ENCODE assay signal across 34 mouse cellular contexts in the genomic region with DNA sequence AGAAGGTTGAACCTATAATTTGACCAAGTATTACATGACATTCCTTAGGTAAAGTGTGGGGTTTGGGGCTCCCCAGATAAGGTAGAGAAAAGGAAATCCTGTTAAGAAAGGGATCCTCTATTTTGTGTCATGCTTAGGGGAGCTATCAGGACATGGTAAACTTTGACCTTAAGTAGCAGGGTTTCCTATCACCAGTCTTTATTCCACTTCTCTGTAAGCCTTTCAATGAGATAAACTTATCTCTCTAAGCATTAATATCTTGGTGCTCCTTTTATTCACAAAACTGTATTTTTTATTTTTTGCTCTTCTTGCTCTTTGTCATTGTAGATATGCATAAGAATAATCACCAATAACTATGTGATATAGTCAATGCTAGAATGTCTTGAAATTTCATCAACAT.
"Had no signal": no experiment of that assay in that cellular context is flagged by ENCODE, and none has a peak within 500 bp of the region (broad histone marks: within the 10 kb centered on the region; RNA-seq: fewer than 3 reads in every experiment).

No protein-coding gene starts in this region.

- H3K27me3 ChIP-seq: heart, embryonic 12.5 days; heart, embryonic 13.5 days; heart, embryonic 15.5 days; hindbrain, embryonic 12.5 days; hindbrain, embryonic 13.5 days; hindbrain, embryonic 15.5 days; intestine, embryonic 15.5 days; kidney, embryonic 15.5 days had no signal

- H3K27ac ChIP-seq: heart, embryonic 10.5 days; heart, embryonic 13.5 days; heart, embryonic 15.5 days; hindbrain, embryonic 10.5 days; hindbrain, embryonic 12.5 days; hindbrain, embryonic 13.5 days; hindbrain, embryonic 14.5 days; hindbrain, embryonic 15.5 days; hindbrain, postnatal 0 days; intestine, embryonic 15.5 days; kidney, embryonic 15.5 days; kidney, postnatal 0 days; layer of hippocampus, adult 2 months had no signal

- H3K9ac ChIP-seq: heart, embryonic 12.5 days; heart, embryonic 13.5 days; heart, embryonic 15.5 days; hindbrain, embryonic 12.5 days; hindbrain, embryonic 13.5 days; hindbrain, embryonic 14.5 days; hindbrain, embryonic 15.5 days; intestine, embryonic 15.5 days; kidney, embryonic 15.5 days had no signal

- H3K4me1 ChIP-seq: heart, embryonic 10.5 days; heart, embryonic 12.5 days; heart, embryonic 13.5 days; heart, embryonic 15.5 days; hindbrain, embryonic 10.5 days; hindbrain, embryonic 12.5 days; hindbrain, embryonic 13.5 days; hindbrain, embryonic 15.5 days; intestine, embryonic 15.5 days; kidney, embryonic 15.5 days had no signal

- ATAC-seq: hindbrain, embryonic 16.5 days; hindbrain, postnatal 0 days; inflammation-experienced regulatory T-cells, adult 6 months; intestine, embryonic 15.5 days; intestine, embryonic 16.5 days; intestine, postnatal 0 days had no signal

- DNase-seq: heart, postnatal 10 days; heart, postnatal 14 days; heart, postnatal 36 days; heart, postnatal 4 days; kidney, adult 11 months; kidney, adult 18-20 months; kidney, adult 2 months; kidney, adult 8-10 months; kidney, adult 9 months; kidney, postnatal 10 days; kidney, postnatal 14 days; kidney, postnatal 25 days; kidney, postnatal 36 days; kidney, postnatal 4 days; layer of hippocampus, adult 9-11 months; layer of hippocampus, postnatal 36 days had no signal

- H3K4me3 ChIP-seq: heart, embryonic 10.5 days; heart, embryonic 12.5 days; heart, embryonic 13.5 days; heart, embryonic 15.5 days; hindbrain, embryonic 10.5 days; hindbrain, embryonic 12.5 days; hindbrain, embryonic 13.5 days; hindbrain, embryonic 15.5 days; intestine, embryonic 15.5 days; kidney, embryonic 15.5 days; layer of hippocampus, adult 2 months had no signal

- H3K9me3 ChIP-seq: heart, embryonic 10.5 days; heart, embryonic 12.5 days; heart, embryonic 13.5 days; heart, embryonic 15.5 days; hindbrain, embryonic 10.5 days; hindbrain, embryonic 12.5 days; hindbrain, embryonic 13.5 days; hindbrain, embryonic 15.5 days; intestine, embryonic 15.5 days; kidney, embryonic 15.5 days had no signal

- H3K36me3 ChIP-seq: heart, embryonic 10.5 days; heart, embryonic 12.5 days; heart, embryonic 13.5 days; heart, embryonic 15.5 days; hindbrain, embryonic 10.5 days; hindbrain, embryonic 12.5 days; hindbrain, embryonic 13.5 days; hindbrain, embryonic 15.5 days; intestine, embryonic 15.5 days; kidney, embryonic 15.5 days had no signal
